Mouse (Mus musculus) liver, embryonic 14.5 days (tissue): ENCODE measurements around the gene Tmem178b. TPM values are rescaled to one million over a fixed set of nuclear protein-coding genes. Genes with fewer than 3 reads are reported as not detected.

ENCODE experiments used
- ATAC-seq: fragments of 200-750 bp; cut with Nextera tagmentation; 2 replicates; pipeline ENCODE4 v1.8.0; 2017; ENCODE audit warnings: moderate number of reproducible peaks, mild to moderate bottlenecking, moderate library complexity; ENCODE audit not compliant: insufficient read depth
- DNase-seq, 3 experiments: peaks; one replicate each; pipeline ENCODE4 v3.0.0-alpha.2; 2012 to 2013; ENCODE audit warnings: low read depth in 3 of 3, low spot score in 3 of 3
- H3K27ac ChIP-seq: fragments of 300-500 bp; sonication (generic); 2 replicates; pipeline ENCODE4 v1.5.1; 2014; ENCODE audit warnings: moderate library complexity, mild to moderate bottlenecking, control low read depth, inconsistent platforms
- H3K27me3 ChIP-seq: fragments of 300-500 bp; sonication (generic); 2 replicates; pipeline ENCODE4 v1.6.1; 2014; ENCODE audit warnings: mild to moderate bottlenecking, low read length, moderate library complexity; ENCODE audit not compliant: control insufficient read depth, insufficient read depth
- H3K36me3 ChIP-seq: fragments of 300-500 bp; sonication (generic); replicated peaks from 2 replicates; pipeline ENCODE4 v1.6.1; 2014; ENCODE audit warnings: low read depth; ENCODE audit not compliant: control insufficient read depth, insufficient read depth
- H3K4me1 ChIP-seq, 2 experiments: fragments of 200-500 bp in 1 of 2; fragments of 300-500 bp in 1 of 2; sonication (generic) in 1 of 2; replicated peaks; 2 replicates each; pipeline ENCODE4 v1.6.1; 2012 to 2014; ENCODE audit warnings: antibody characterized with exemption in 1 of 2, inconsistent platforms in 1 of 2, low read length in 1 of 2; ENCODE audit not compliant: control insufficient read depth in 2 of 2, insufficient read depth in 2 of 2
- H3K4me2 ChIP-seq: fragments of 300-500 bp; sonication (generic); 2 replicates; pipeline ENCODE4 v1.6.1; 2014; ENCODE audit warnings: low read depth, mild to moderate bottlenecking, control low read depth, moderate library complexity
- H3K4me3 ChIP-seq, 2 experiments: fragments of 200-500 bp in 1 of 2; fragments of 300-500 bp in 1 of 2; sonication (generic) in 1 of 2; 2 replicates each; pipeline ENCODE4 v1.5.1; 2012 to 2014; ENCODE audit warnings: low read depth in 2 of 2, low read length in 2 of 2, mild to moderate bottlenecking in 2 of 2, control low read depth in 1 of 2, inconsistent platforms in 1 of 2, moderate library complexity in 1 of 2; ENCODE audit not compliant: insufficient read depth in 1 of 2
- H3K9ac ChIP-seq: fragments of 300-500 bp; sonication (generic); replicated peaks from 2 replicates; pipeline ENCODE4 v1.6.1; 2014; ENCODE audit warnings: mild to moderate bottlenecking, control low read depth, moderate library complexity
- H3K9me3 ChIP-seq: fragments of 300-500 bp; sonication (generic); 2 replicates; pipeline ENCODE4 v1.6.1; 2016; ENCODE audit warnings: low read length, mixed read lengths; ENCODE audit not compliant: control insufficient read depth
- CTCF ChIP-seq: IDR thresholded peaks from 2 replicates; pipeline ENCODE4 v1.5.1; 2016; ENCODE audit warnings: antibody characterized with exemption, low read depth, control low read depth
- EP300 ChIP-seq: IDR thresholded peaks from 2 replicates; pipeline ENCODE4 v1.6.1; 2016; ENCODE audit warnings: antibody characterized with exemption, low read depth
- WGBS: fragments of 180-500 bp; shearing (Covaris S2); extraction: QIAGEN DNeasy Blood & Tissue Kit; methylation state at CpG from one replicate; pipeline ENCODE4 v1.1.7; 2014; ENCODE audit not compliant: insufficient replicate concordance; 5-methylcytosine and 5-hydroxymethylcytosine counted together
- polyA plus RNA-seq, 2 experiments: library from polyadenylated mRNA; depleted of rRNA in 1 of 2; stranded (reverse) in 1 of 2; unstranded in 1 of 2; fragments of >200 nt; fragmentation: Nextera tagmentation in 1 of 2; extraction: Ambion mirVana in 1 of 2; gene quantifications; 2 replicates each; pipeline versions ENCODE4 v1.2.1 to v1.2.3; 2012 to 2014

Gene Tmem178b
- polyA plus RNA-seq, 2 experiments: not detected

GRCm38 (mm10) chr6:39875186-39875585 is 2.1 kb downstream of the Tmem178b start:
- no peak for ATAC-seq
- peaks cover 45% of the 10 kb centered on the region for H3K27me3 ChIP-seq

GRCm38 (mm10) chr6:39876444-39876843 is 3.4 kb downstream of the Tmem178b start:
- no peak overlapping the region for H3K4me2 ChIP-seq
- no peaks in the 10 kb centered on the region for H3K4me1 ChIP-seq
- no peak overlapping the region for H3K9ac ChIP-seq
- peaks cover 33% of the 10 kb centered on the region for H3K27me3 ChIP-seq
- ATAC-seq: no peak
- H3K9me3 ChIP-seq: no peaks in the 10 kb centered on the region
- H3K27ac ChIP-seq: no peak overlapping the region
- no peak for TF ChIP-seq EP300
- no peak for TF ChIP-seq CTCF
- no peak overlapping the region for H3K4me3 ChIP-seq
- no peaks in the 10 kb centered on the region for H3K36me3 ChIP-seq
- DNase-seq: no peak
- WGBS: 42% methylated on average over 3 of the region's 3 CpGs

More at GRCm38 (mm10) chr6:39875186-39875585, 2.1 kb downstream of the Tmem178b start:
- no peak overlapping the region for H3K4me3 ChIP-seq
- H3K9ac ChIP-seq: no peak overlapping the region
- no peak overlapping the region for H3K4me2 ChIP-seq
- no peak for TF ChIP-seq EP300
- no peak for TF ChIP-seq CTCF
- 60% methylated on average over 4 of the region's 4 CpGs for WGBS
- no peak for DNase-seq
- no peaks in the 10 kb centered on the region for H3K36me3 ChIP-seq
- H3K27ac ChIP-seq: no peak overlapping the region
- H3K9me3 ChIP-seq: no peaks in the 10 kb centered on the region
- no peaks in the 10 kb centered on the region for H3K4me1 ChIP-seq

- ATAC-seq (no peak), DNase-seq (no peak)
- Histone ChIP-seq H3K4me2 (no peak overlapping the region), H3K9me3 (no peaks in the 10 kb centered on the region), H3K9ac (no peak overlapping the region), H3K36me3 (no peaks in the 10 kb centered on the region), H3K27me3 (no peaks in the 10 kb centered on the region), H3K4me3 (no peak overlapping the region), H3K27ac (no peak overlapping the region), H3K4me1 (no peaks in the 10 kb centered on the region)
- WGBS: 27% methylated on average over 3 of the region's 3 CpGs
- TF ChIP-seq EP300 (no peak), CTCF (no peak)
Observed at GRCm38 (mm10) chr6:39890811-39891210, 17.7 kb downstream of the Tmem178b start.

GRCm38 (mm10) chr6:39896500-39896899 is 23.4 kb downstream of the Tmem178b start:
- Histone ChIP-seq H3K36me3 (no peaks in the 10 kb centered on the region), H3K27ac (no peak overlapping the region), H3K9ac (no peak overlapping the region), H3K4me1 (no peaks in the 10 kb centered on the region), H3K4me2 (no peak overlapping the region), H3K4me3 (no peak overlapping the region), H3K27me3 (no peaks in the 10 kb centered on the region), H3K9me3 (no peaks in the 10 kb centered on the region)
- no peak for DNase-seq
- ATAC-seq: no peak
- TF ChIP-seq EP300 (no peak), CTCF (no peak)
- 73% methylated on average over 3 of the region's 3 CpGs for WGBS

- DNase-seq (no peak), ATAC-seq (no peak)
- Histone ChIP-seq H3K27me3 (no peaks in the 10 kb centered on the region), H3K36me3 (no peaks in the 10 kb centered on the region), H3K9ac (no peak overlapping the region), H3K4me3 (no peak overlapping the region), H3K4me1 (no peaks in the 10 kb centered on the region), H3K27ac (no peak overlapping the region), H3K4me2 (no peak overlapping the region), H3K9me3 (no peaks in the 10 kb centered on the region)
- TF ChIP-seq CTCF (no peak), EP300 (no peak)
- 40% methylated on average over 4 of the region's 4 CpGs for WGBS
Observed at GRCm38 (mm10) chr6:39899231-39899630, 26.2 kb downstream of the Tmem178b start.
